In genomic region chr4:140147079-140147840, GRCm38 (mm10) we compare ENCODE assay signal across 10 mouse cellular contexts.
DNase-seq lines count a peak whose midpoint lies in the region; ATAC-seq and TF ChIP-seq lines count a peak whose summit lies in the region.
"Had no signal": no experiment of that assay in that cellular context is flagged by ENCODE, and none has a peak within 500 bp of the region (broad histone marks: within the 10 kb centered on the region; RNA-seq: fewer than 3 reads in every experiment).

No protein-coding gene starts in this region.

- no peak for TF ChIP-seq POLR2A in brain, embryonic 14.5 days (IDR thresholded peaks at IDR 0.05; ENCODE audit: borderline replicate concordance, extremely low read depth, insufficient read depth, insufficient read length, poor library complexity, severe bottlenecking)

- H3K9ac ChIP-seq in heart, postnatal 0 days (replicated peaks; ENCODE audit: low read depth, low read length): no peak overlapping the region
- H3K9ac ChIP-seq in forebrain, postnatal 0 days: no peak overlapping the region; the same call in 1 of the 2 replicates

- 0 out of 2 replicates have a peak overlapping the region, but pooled peaks have one; percentile 0 for H3K27ac ChIP-seq in heart, postnatal 0 days (ENCODE audit: low read depth)
- peak overlapping the region; percentile 64 for H3K27ac ChIP-seq in forebrain, postnatal 0 days (ENCODE audit: low read depth, low read length)

- no peak for ATAC-seq in heart, postnatal 0 days (ENCODE audit: insufficient read depth, low read depth)
- peak; percentile 32; the same call in 1 of the 2 replicates for ATAC-seq in forebrain, postnatal 0 days
- ATAC-seq: Patski had no signal

- no peaks in the 10 kb centered on the region for H3K36me3 ChIP-seq in heart, postnatal 0 days (replicated peaks; ENCODE audit: control insufficient read depth, insufficient read depth, low read length)
- H3K36me3 ChIP-seq in forebrain, postnatal 0 days (ENCODE audit: insufficient read depth): no peaks in the 10 kb centered on the region

- H3K9me3 ChIP-seq in heart, postnatal 0 days (replicated peaks; ENCODE audit: control insufficient read depth, low read length): no peaks in the 10 kb centered on the region
- H3K9me3 ChIP-seq in forebrain, postnatal 0 days (ENCODE audit: low read length): no peaks in the 10 kb centered on the region

- 67% methylated on average over 15 of the region's 15 CpGs for WGBS in heart, postnatal 0 days
- 56% methylated on average over 15 of the region's 15 CpGs for WGBS in forebrain, postnatal 0 days

- no peak overlapping the region for H3K4me2 ChIP-seq in heart, postnatal 0 days (ENCODE audit: low read depth, low read length)
- no peak overlapping the region for H3K4me2 ChIP-seq in forebrain, postnatal 0 days (ENCODE audit: low read depth)

- H3K27me3 ChIP-seq in heart, postnatal 0 days (ENCODE audit: control insufficient read depth, insufficient read depth, low read length): no peaks in the 10 kb centered on the region
- no peaks in the 10 kb centered on the region for H3K27me3 ChIP-seq in forebrain, postnatal 0 days (ENCODE audit: insufficient read depth, low read length)

- DNase-seq in heart, postnatal 0 days (ENCODE audit: low spot score): no peak
- no peak for DNase-seq in heart, adult 11 months
- peak; percentile 64 for DNase-seq in brain, embryonic 14.5 days (ENCODE audit: low read depth)
- DNase-seq in cerebellum, postnatal 10 days: peak; percentile 90 to 94
- no peak for DNase-seq in forebrain, postnatal 0 days
- no peak for DNase-seq in adrenal gland, postnatal 25 days
- DNase-seq in adrenal gland, postnatal 14 days: no peak
- DNase-seq: adrenal gland, adult 2 months; gastrocnemius, postnatal 10 days had no signal

- TF ChIP-seq CTCF in heart, postnatal 0 days (IDR thresholded peaks at IDR 0.05; ENCODE audit: low read depth): no peak
- no peak for TF ChIP-seq CTCF in brain, embryonic 14.5 days (IDR thresholded peaks at IDR 0.05; ENCODE audit: borderline replicate concordance, extremely low read depth, insufficient read depth, insufficient read length)
- no peak for TF ChIP-seq CTCF in forebrain, postnatal 0 days (IDR thresholded peaks at IDR 0.05; ENCODE audit: low read depth)

- H3K4me3 ChIP-seq in heart, postnatal 0 days (ENCODE audit: low read depth, low read length): no peak overlapping the region
- no peak overlapping the region for H3K4me3 ChIP-seq in forebrain, postnatal 0 days (ENCODE audit: low read depth, low read length)

- no peak for TF ChIP-seq EP300 in heart, postnatal 0 days (IDR thresholded peaks at IDR 0.05; ENCODE audit: low read depth)

- H3K4me1 ChIP-seq in heart, postnatal 0 days (ENCODE audit: control insufficient read depth, insufficient read depth): no peaks in the 10 kb centered on the region
- 0 out of 2 replicates have a peak, but pooled peaks cover 10% of the 10 kb centered on the region for H3K4me1 ChIP-seq in forebrain, postnatal 0 days (ENCODE audit: insufficient read depth)

Comparison
In these comparisons a context has a peak if more than half of its experiments do, and no peak if none do; other contexts are left out.
1. DNase-seq: peak in brain, embryonic 14.5 days (single experiment) and cerebellum, postnatal 10 days (2 of 2); none in heart, postnatal 0 days (single experiment), heart, adult 11 months (single experiment), forebrain, postnatal 0 days (single experiment), adrenal gland, postnatal 25 days (single experiment) and adrenal gland, postnatal 14 days (single experiment).